Mouse (Mus musculus) forebrain, embryonic 13.5 days (tissue): ENCODE results near the gene Tmem150b. TPM values are rescaled to one million over a fixed set of nuclear protein-coding genes. Genes with fewer than 3 reads are reported as not detected.

ENCODE experiments used
- ATAC-seq: fragments of 200-750 bp; cut with Nextera tagmentation; 2 replicates; pipeline ENCODE4 v1.8.0; 2017
- H3K27ac ChIP-seq: fragments of 300-500 bp; sonication (generic); 2 replicates; pipeline ENCODE4 v1.5.1; 2015; ENCODE audit warnings: inconsistent platforms, mild to moderate bottlenecking, moderate library complexity
- H3K27me3 ChIP-seq: fragments of 300-500 bp; sonication (generic); 2 replicates; pipeline ENCODE4 v1.6.1; 2015; ENCODE audit warnings: mild to moderate bottlenecking, inconsistent platforms
- H3K36me3 ChIP-seq: fragments of 300-500 bp; sonication (generic); 2 replicates; pipeline ENCODE4 v1.6.1; 2015; ENCODE audit warnings: mild to moderate bottlenecking, inconsistent platforms; ENCODE audit not compliant: poor library complexity, severe bottlenecking
- H3K4me1 ChIP-seq: fragments of 300-500 bp; sonication (generic); 2 replicates; pipeline ENCODE4 v1.6.1; 2015; ENCODE audit warnings: inconsistent platforms
- H3K4me2 ChIP-seq: fragments of 300-500 bp; sonication (generic); 2 replicates; pipeline ENCODE4 v1.6.1; 2015; ENCODE audit warnings: inconsistent platforms, mild to moderate bottlenecking, moderate library complexity
- H3K4me3 ChIP-seq: fragments of 300-500 bp; sonication (generic); 2 replicates; pipeline ENCODE4 v1.5.1; 2015; ENCODE audit warnings: mild to moderate bottlenecking, inconsistent platforms
- H3K9ac ChIP-seq: fragments of 300-500 bp; sonication (generic); 2 replicates; pipeline ENCODE4 v1.6.1; 2015; ENCODE audit warnings: mild to moderate bottlenecking, inconsistent platforms
- H3K9me3 ChIP-seq: fragments of 300-500 bp; sonication (generic); replicated peaks from 2 replicates; pipeline ENCODE4 v1.6.1; 2016; ENCODE audit warnings: inconsistent platforms
- WGBS: fragments of 180-500 bp; shearing (Covaris S2); methylation state at CpG from one replicate; pipeline ENCODE4 v1.1.7; 2015; 5-methylcytosine and 5-hydroxymethylcytosine counted together
- polyA plus RNA-seq: library from polyadenylated mRNA; unstranded; fragments of >200 nt; fragmentation: Nextera tagmentation; extraction: Ambion mirVana; gene quantifications from 2 replicates; pipeline ENCODE4 v1.2.1, GENCODE M21; 2015

Gene Tmem150b
- polyA plus RNA-seq, 1 experiment from 2014 or later = 0.27 TPM

DNA sequence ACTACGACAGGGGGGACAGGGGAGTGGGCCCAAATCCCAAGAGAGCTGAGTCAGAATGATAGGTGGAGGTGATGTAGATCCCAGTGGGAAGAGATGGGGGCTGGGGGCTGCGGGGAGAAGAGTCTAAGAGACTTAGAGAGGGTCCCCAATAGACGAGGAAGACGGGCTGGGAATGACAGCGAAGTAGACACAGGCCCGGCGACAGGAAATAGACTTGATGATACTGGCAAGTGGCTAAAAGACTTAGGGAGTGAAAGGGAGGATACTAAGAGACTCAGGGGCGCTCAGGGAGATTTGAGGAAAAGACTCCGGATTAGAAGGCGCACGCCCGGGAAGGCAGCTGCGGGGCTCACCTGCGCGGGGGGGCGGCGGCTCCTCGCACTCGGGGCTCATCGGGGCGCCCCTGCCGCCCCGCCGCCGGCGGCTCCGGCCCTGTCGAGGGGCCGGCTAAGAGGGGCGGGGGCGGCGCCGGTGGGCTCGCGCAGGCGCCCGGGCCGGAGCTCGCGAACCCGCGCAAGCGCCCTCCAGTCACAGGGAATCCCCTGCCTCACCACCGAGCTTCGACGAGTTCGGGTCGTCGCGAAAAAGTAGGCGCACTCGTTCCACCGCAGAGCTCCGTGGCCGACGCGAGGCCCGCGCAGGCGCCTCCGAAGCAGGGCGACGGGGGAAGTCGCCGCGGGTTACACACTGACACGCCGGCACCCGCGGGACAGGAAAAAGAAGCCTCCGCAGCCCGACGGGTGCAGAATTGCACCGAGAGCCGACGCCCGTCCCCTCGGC lies 66.7 kb downstream of the Tmem150b start:
- no peaks in the 10 kb centered on the region for H3K27me3 ChIP-seq
- H3K27ac ChIP-seq = peak overlapping the region; percentile 97
- no peaks in the 10 kb centered on the region for H3K9me3 ChIP-seq
- WGBS = under 1% methylated on average over 59 of the region's 78 CpGs
- H3K4me1 ChIP-seq = peaks cover 52% of the 10 kb centered on the region
- H3K9ac ChIP-seq = peak overlapping the region; percentile 95
- peak overlapping the region; percentile 88 for H3K4me3 ChIP-seq
- peak; percentile 77 for ATAC-seq
- H3K4me2 ChIP-seq = peak overlapping the region; percentile 98
- H3K36me3 ChIP-seq = peaks cover 8% of the 10 kb centered on the region

DNA sequence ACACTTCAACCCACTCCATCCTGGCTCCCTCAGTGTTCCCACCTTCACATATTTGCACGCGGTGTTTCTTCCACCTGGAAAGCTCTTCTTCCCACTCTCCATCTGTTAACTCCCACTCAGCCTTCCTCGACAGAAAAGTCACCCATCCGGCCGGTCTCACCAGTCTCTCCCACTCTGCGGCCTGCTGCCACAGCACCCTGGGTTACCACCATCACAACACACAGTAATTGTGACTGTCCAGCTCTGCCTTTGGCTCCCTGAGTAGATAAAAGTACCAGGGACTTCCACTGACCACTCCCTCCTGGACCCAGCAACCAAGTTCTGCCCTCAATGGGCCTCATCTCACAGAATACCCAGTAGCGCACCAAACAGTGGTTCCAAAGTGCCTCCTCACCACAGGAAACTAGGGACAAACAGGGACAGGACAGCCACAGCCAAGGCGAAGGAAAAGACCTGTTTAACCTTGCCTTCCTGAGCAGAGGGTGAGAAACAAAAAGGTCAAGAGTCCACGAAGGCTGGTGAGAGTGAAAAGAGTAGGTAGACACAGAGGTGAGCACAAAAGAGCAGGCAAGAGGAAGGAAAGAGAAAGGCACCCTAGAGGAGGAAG lies 67.4 kb downstream of the Tmem150b start:
- Histone ChIP-seq H3K4me2 (peak overlapping the region; percentile 98), H3K9ac (peak overlapping the region; percentile 95), H3K27me3 (no peaks in the 10 kb centered on the region), H3K4me1 (peaks cover 53% of the 10 kb centered on the region), H3K4me3 (peak overlapping the region; percentile 88), H3K9me3 (no peaks in the 10 kb centered on the region), H3K36me3 (peaks cover 8% of the 10 kb centered on the region), H3K27ac (no peak overlapping the region; the same call in 1 of the 2 replicates)
- WGBS = 59% methylated on average over 9 of the region's 9 CpGs
- no peak for ATAC-seq

Other genes with a start within 250 kb of the Tmem150b start
- 33.8 and 36.8 TPM in 2 replicates for gene Ppp1r12c, start 223.6 kb downstream of the Tmem150b start, polyA plus RNA-seq
- gene Tnnt1, start 208.9 kb downstream of the Tmem150b start, polyA plus RNA-seq = 3.9 and 5.7 TPM in 2 replicates
- 0.89 and 4.9 TPM in 2 replicates for gene Tnni3, start 201.0 kb downstream of the Tmem150b start, polyA plus RNA-seq
- gene Dnaaf3, start 192.8 kb downstream of the Tmem150b start, polyA plus RNA-seq = 1.4 and 2.0 TPM in 2 replicates
- gene Syt5, start 177.7 kb downstream of the Tmem150b start, polyA plus RNA-seq = 64.0 and 86.3 TPM in 2 replicates
- gene Ptprh, start 121.2 kb downstream of the Tmem150b start, polyA plus RNA-seq = 0.09 and 0.13 TPM in 2 replicates
- 2.9 and 3.3 TPM in 2 replicates for gene Tmem86b, start 93.8 kb downstream of the Tmem150b start, polyA plus RNA-seq
- 7.8 and 8.1 TPM in 2 replicates for gene Ppp6r1, start 66.2 kb downstream of the Tmem150b start, polyA plus RNA-seq
- gene Hspbp1, start 40.2 kb downstream of the Tmem150b start, polyA plus RNA-seq = 117 and 125 TPM in 2 replicates
- gene Brsk1, start 34.6 kb downstream of the Tmem150b start, polyA plus RNA-seq = 6.1 and 6.5 TPM in 2 replicates
- 75.3 and 84.3 TPM in 2 replicates for gene Kmt5c, start 14.9 kb upstream of the Tmem150b start, polyA plus RNA-seq
- 17.8 and 22.1 TPM in 2 replicates for gene Cox6b2, start 27.8 kb upstream of the Tmem150b start, polyA plus RNA-seq
- not detected in 2 replicates for gene Fam71e2, start 46.1 kb upstream of the Tmem150b start, polyA plus RNA-seq
- gene Il11, start 57.6 kb upstream of the Tmem150b start, polyA plus RNA-seq = 0.17 and 0.40 TPM in 2 replicates
- not detected in 2 replicates for gene Tmem190, start 57.7 kb upstream of the Tmem150b start, polyA plus RNA-seq
- 2.6 and 2.7 TPM in 2 replicates for gene Tmem238, start 64.4 kb upstream of the Tmem150b start, polyA plus RNA-seq
- gene Rpl28, start 67.6 kb upstream of the Tmem150b start, polyA plus RNA-seq = 244 and 284 TPM in 2 replicates
- 398 and 454 TPM in 2 replicates for gene Ube2s, start 87.3 kb upstream of the Tmem150b start, polyA plus RNA-seq
- 5.6 and 7.1 TPM in 2 replicates for gene Shisa7, start 119.4 kb upstream of the Tmem150b start, polyA plus RNA-seq
- gene Isoc2b, start 145.0 kb upstream of the Tmem150b start, polyA plus RNA-seq = 2.7 and 3.4 TPM in 2 replicates
- gene Isoc2a, start 151.9 kb upstream of the Tmem150b start, polyA plus RNA-seq = 0.63 and 0.77 TPM in 2 replicates
- gene Gm36210, start 181.3 kb upstream of the Tmem150b start, polyA plus RNA-seq = 0.26 and 0.45 TPM in 2 replicates
- gene Zfp628, start 190.0 kb upstream of the Tmem150b start, polyA plus RNA-seq = 4.3 and 4.5 TPM in 2 replicates
- gene Nat14, start 196.8 kb upstream of the Tmem150b start, polyA plus RNA-seq = 21.2 and 24.9 TPM in 2 replicates
- 0.23 and 0.30 TPM in 2 replicates for gene Ssc5d, start 200.5 kb upstream of the Tmem150b start, polyA plus RNA-seq
- gene Sbk2, start 239.2 kb upstream of the Tmem150b start, polyA plus RNA-seq = not detected in 2 replicates
- 0.09 and 0.19 TPM in 2 replicates for gene Sbk3, start 245.9 kb upstream of the Tmem150b start, polyA plus RNA-seq